Mouse (Mus musculus) cerebellum, postnatal 10 days (tissue): ENCODE results near the gene 9930022D16Rik.

Experiments used
- DNase-seq, 2 experiments: peaks; one replicate each; pipeline ENCODE4 v3.0.0; 2021; ENCODE audit warnings: mixed read lengths in 2 of 2

Gene 9930022D16Rik

DNA sequence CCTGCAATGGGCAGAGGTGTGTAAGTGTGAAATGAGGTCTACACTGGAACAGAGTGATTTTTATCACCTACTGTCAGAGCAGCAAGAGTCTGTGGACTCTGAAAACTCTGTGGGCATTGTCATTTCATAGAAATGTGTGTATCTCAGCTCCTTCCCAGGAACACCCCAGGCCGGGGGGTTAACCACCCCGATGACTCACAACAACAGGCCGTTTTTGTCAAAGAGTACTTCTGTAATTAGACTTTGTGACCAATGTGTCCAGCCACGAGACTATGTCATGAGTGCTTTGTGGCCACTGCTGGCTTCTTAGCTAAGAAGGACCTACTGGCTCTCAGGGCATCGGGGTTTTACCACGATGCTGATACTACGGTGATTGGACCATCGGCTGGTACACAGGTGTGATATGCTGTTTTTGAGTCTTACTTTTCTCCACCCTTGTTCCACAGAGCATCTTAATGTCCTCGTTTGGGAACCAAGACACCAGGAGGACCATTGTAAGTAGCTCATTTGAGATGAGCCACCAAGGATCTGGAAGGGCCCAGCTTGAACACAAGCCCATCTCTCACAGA lies 3.8 kb downstream of the 9930022D16Rik start:
- DNase-seq = no peak

GRCm38 (mm10) chr11:109419461-109419860 lies 5.7 kb downstream of the 9930022D16Rik start:
- no peak for DNase-seq

DNA sequence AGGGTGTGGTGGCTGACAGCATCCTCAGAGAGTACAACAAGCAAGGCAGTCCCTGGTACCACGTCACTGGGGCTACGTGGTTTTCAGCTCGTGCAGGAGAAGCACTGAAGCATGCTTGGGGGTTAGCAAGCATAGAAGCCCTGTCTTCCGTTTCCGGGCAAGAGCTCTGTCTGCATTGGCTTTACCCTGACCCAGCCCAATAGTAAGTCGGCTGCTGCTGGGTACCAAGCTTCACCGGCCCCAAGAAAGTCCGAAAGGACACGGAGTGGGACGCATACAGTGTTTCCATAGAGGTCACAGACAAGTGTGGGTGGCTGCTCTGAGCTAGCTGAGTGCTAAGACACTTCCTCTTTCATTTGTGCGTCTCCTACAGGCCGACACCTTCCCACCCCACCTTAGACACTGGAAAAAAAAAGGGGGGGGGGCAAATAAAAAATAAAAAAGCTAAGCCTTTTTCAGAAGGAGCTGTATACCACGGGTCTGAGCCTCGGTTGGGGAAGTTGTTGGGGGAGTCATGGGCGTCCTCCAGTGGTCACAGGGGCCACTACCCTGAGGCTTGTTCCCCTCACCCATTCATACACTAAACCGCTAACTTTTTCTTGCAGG lies 6.3 kb downstream of the 9930022D16Rik start:
- DNase-seq = no peak

DNA sequence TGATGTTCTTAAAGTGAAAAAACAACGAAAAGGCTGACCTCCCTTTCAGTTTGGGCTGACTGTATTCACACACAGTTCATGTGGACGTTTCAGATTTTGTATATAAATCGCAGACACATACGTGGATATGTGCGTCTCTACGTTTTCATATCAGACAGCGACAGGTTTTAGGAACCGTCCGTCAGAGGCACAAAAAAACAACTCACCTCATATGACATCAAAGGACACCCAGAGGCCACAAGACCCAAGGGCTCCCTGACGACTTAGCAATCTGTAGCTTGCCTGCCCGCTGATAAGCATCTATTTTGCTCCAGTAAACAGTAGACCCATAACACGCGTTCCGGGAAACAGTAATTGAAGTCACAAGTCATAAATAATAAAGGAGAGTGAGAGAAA lies 6.8 kb downstream of the 9930022D16Rik start:
- DNase-seq = no peak

DNA sequence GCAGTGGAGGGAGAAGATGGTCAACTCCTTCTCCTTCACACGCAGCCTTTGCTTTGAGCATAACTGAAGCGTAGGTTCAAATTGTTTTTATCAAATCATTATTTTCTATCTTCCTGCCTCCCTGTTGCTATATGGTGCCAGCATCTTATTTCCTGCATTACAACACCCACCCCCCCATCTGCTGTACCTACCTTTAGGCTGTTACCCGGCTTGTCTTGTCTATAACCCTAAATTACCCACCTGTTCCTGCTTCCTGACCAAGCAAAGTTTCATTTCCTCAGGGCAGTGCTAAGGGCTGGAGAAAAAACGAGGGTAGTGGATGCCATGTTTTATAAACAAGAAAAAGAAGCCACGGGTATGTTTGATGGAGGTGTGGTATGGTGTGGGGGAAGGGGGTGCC lies 7.5 kb downstream of the 9930022D16Rik start:
- DNase-seq = no peak

GRCm38 (mm10) chr11:109422263-109422662 lies 8.5 kb downstream of the 9930022D16Rik start:
- DNase-seq = no peak

DNA sequence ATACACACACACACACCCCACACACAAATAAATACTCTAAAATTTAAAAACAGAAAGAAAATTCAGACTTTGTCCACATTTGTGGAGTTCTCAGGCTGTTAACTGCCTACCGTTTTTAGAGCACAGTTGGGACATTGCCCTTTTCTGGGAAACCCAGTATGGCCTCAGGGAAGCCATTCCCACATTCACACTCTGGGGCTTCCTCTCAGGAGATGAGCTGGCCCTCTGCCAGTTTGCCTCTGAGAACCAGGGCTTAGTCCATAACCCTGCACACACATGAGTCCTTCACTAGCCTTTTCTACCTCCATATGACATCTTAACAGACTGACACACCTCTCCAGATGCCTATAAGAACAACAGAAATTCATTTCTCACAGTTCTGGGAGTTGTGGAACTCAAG lies 9.6 kb downstream of the 9930022D16Rik start:
- peak; percentile 29 to 35 for DNase-seq

DNA sequence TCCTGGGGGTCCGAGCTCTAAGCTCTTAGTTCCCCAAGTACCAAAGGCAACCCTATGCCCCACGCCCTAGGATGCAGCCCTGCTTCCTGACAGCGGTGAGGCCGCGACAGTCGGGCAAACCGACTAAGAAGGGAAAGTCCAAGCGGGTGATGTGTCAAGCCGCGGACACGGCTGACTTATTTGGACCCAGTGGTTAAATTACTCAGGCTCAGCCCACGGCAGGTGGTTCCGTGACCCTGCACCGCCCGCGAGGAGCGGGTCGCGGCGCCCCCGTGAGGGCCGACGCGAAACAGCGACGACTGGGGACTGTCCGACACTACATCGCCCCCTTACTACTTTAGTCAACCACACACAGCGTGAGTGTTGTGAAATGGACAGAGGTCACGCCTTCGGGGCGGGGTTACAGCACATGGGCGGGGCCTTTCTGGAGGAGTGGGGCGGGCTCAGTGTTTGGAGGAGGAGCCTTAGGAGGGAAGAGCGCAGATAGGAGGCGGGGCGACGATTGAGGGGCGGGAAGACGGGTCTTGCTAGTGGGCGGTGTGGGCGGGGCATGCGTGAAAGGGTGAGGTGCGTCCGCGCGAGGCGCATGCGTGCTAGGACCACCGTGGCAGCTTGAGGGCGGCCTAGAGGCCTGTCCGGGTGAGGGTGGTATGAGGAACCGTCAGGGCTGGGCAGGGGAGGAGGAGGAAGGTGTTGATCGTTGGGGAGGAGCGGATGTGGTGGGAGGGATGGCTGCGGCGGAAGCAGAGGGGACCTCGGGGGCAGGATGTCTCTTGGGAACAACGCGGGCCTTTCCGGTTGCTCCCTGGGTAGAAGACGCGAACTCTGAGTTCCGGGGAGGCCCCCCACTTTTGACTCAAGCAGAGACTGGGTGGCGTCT lies 11.9 kb downstream of the 9930022D16Rik start, which contains the start of gene Amz2:
Gene Amz2, plus strand, starts transcription at position 555 of the 880 bp plus-strand sequence.
- peak; percentile 100 for DNase-seq

- no peak for DNase-seq
Observed at GRCm38 (mm10) chr11:109426272-109426586, 12.5 kb downstream of the 9930022D16Rik start.

DNA sequence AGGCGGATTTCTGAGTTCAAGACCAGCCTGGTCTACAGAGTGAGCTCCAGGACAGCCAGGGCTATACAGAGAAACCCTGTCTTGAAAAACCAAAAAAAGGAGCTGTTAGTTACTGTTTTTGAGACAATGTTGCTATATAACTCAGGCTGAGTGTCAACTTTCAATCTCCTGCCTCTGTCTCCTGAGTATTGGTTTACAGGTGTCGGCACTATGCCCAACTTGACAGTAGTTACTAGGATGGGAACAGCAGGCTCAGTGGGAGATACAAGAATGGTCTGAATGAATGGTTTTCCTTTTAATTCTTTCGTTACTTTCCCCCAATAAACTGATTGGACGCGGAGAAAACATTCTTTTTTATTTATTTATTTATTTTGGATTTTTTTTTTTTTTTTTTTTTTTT lies 13.6 kb downstream of the 9930022D16Rik start:
- DNase-seq = no peak

DNA sequence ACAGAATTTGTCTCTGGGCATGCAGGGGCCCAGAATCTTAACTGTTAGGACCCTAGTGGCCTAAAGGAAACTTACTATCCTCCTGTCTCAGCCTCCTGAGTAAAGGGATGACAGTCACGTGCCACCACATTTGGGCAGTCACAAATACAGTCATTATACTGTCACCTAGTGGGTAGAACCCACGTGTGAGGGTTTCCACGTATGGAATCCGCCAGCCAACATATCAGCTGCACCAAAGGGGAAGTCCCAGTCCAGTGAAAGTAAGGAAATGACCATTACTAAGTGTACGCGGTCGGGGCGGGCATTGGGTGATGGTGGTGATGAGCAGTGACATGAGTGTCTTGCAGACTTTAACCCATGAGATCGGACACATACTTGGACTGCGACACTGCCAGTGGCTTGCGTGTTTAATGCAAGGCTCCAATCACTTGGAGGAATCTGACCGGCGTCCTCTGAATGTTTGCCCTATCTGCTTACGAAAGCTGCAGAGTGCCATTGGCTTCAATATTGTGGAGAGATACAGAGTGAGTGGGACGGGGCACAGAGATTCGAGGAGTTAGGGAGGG lies 20.6 kb downstream of the 9930022D16Rik start:
- DNase-seq = no peak

- no peak for DNase-seq
Observed at GRCm38 (mm10) chr11:109436889-109437288, 23.2 kb downstream of the 9930022D16Rik start.

DNA sequence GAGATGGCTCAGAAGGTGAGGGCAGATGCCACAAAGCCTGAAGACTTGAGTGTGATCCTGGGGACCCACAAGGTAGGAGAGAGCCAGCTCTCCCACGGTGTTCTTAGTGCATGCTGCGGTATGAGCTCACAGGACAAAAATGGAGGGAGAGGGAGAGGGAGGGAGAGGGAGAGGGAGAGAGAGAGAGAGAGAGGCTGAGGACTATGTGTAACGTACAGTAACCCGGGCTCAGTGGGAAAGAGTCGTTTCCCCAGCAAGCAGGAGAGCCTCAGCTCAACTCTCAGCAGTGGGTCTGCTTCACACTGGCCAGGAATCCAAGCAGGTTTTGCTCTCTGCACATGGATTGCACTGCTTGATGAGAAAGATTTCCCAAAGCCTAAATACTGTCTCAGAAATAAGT lies 25.5 kb downstream of the 9930022D16Rik start:
- DNase-seq = peak in 1 of 2 experiments; percentile 21

DNA sequence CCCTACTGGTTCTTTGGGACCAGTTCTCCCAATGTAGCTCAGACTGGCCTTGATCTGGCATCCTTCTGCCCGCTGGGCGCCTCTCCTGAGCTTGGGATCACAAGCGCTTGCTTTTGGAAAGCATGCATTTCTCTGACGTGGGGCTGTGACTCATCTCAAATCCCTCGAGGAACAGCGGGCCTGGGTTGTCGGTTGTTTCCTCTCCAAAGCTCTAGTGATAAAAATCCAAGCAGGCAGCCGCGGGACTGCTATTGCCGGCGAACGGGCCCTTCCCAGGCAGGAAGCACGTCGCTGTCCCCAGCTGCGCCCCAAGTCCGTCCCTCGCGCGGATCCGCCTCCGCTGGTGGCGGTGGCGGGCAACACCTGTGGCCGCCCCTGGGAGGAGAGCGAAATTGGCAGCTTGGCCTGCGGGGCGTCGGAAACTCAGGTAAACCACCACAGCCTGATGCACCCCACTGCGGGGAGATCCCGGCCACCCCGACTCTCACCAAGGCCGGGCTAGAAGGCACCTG lies 26.2 kb downstream of the 9930022D16Rik start:
- DNase-seq = peak; percentile 74

DNA sequence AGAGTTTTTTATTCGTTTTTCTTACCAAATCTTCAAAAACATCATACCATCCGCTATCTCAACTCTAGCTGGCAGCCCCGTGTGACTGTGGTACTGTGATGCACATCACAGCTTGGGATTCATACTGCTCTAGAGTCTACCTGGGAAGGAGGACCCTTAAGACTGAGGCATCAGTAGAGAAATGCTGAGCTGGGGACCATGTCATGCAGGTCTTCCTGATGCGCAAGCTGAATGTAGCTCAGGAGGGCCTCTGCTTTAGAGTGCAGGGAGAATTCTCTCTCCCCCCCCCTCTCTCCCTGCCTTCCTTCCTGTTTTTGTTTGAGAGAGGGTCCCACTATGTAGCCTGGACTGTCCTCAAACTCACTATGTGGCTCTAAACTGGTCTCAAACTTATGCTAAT lies 26.9 kb downstream of the 9930022D16Rik start:
- no peak for DNase-seq

DNA sequence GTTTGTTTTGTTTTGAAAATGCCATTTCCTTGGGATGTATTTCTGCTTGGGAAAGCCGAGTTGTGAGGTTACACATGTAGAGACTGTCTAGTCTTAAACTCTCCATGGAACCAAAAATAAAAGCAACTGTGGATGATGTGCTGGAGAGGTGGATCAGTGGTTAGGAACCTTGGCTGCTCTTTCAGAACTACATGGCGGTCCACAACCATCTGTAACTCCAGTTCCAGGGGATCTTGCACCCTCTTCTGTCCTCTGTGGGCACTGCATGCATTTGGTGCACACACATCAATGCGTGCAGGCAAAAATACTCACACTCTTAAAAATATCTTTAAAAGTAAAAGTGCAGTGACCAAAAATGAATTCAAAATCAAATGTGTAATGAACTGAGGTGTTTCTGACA lies 27.4 kb downstream of the 9930022D16Rik start:
- peak; percentile 59 to 62 for DNase-seq

- no peak for DNase-seq
Observed at GRCm38 (mm10) chr11:109442166-109442730, 28.5 kb downstream of the 9930022D16Rik start.

DNA sequence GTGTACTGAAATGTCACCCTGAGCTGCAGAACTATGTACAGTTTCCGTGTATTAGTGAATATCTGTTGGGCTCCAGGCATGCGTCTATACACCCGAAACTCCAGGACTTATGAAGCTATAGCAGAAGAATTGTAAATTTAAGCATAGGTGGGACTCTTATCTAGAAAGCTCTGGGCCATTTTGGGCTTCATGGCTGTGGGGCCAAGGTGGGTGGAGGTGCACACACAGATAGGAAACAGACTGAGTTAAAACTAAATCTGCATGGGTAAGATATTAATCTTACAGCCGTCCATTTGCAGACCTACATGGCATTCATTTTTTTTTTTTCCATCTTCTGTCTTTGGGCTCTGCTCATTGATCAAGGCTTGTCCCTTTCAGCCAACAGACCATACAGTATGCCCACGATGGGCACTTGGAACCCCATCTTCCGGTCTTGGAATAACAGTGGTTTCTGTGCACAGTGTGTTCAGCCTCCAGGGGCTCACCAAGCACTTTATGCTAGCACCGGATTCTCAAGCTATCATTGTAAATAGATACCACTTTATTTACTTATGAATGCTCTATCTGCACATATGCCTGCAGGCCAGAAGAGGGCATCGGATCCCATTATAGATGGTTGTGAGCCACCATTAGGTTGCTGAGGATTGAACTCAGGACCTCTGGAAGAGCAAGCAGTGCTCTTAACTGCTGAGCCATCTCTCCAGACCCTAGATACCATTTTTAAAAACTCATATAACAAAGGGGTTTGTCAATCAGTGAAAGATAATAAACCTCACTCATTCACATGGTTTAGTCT lies 29.9 kb downstream of the 9930022D16Rik start:
- DNase-seq = no peak

GRCm38 (mm10) chr11:109444600-109444999 lies 30.9 kb downstream of the 9930022D16Rik start:
- DNase-seq = peak; percentile 68 to 69

DNA sequence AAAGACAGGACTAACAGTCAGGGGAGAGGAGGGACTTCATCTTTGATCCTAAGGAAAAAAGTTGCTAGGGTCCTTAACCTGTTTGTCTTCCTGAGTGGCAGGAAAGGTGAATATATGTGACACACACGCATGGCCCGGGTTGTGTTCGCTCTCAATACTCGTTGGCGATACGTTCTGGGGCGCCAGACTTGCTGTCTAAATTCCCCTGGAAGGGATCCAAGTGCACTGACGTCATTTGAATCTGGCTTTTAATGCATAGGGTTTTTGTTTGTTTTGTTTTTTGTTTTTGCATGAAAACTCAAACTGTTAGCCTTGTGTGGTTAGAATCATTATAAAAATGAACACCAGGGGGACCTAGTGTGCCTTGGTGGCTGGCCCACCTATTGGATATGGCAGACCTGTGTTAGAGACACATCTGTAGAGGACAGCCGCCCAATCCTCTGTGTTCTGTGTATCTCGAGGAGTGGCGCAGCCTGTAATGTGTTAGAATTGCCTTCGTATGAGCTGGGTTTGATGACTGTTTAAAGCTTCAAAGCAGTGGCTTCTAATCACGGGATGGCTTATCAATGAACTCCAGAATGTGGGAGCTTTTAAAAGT lies 31.8 kb downstream of the 9930022D16Rik start:
- peak; percentile 47 to 88 for DNase-seq

DNA sequence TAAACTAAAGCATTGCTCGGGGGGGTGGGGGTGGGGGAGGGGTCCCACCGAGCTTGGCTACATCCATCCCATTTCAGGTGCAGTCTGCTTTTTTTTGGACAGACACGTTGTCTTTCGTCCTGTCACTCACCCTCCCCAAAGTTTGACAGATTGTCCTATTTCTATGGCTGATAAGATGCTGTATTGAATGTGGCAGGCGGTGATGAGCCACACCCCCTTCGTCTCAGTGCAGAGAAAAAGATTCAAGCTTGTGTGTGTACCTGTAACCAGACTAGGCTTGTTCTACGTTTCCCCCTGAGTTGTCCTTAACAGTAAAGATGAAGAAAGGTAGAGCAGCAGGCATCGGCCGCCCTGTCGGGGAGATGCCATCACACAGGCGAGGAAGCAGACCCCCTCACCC lies 37.5 kb downstream of the 9930022D16Rik start:
- no peak for DNase-seq

DNA sequence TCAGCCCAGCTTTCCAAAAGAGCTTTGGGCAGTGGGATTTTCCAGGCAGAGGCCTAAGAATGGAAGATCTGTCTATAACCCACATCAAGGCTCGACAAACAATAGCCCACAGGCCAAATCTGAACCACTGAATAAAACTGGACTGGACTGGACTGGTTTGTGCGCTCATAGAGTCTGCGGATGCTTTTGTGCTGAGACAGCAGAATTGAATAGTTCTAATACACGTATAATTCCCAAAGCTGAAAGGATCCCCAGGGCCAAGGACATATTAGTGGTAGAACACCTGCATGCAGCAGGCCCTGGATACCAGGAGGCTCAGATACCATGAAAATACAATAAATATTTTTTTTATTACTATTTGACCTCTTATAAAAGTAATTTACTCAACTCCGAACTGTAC lies 42.5 kb downstream of the 9930022D16Rik start:
- no peak for DNase-seq
